Mouse (Mus musculus): ENCODE results near the gene 1700006A11Rik. TPM values are rescaled to one million over a fixed set of nuclear protein-coding genes. Genes with fewer than 3 reads are reported as not detected.

Gene 1700006A11Rik
- polyA plus RNA-seq (2012; rRNA removed) = not detected in 2 replicates

GRCm38 (mm10) chr3:124425940-124426339 lies at the start of gene 1700006A11Rik:
1700006A11Rik (minus strand) TSS chr3:124426040.

Other genes with a start within 250 kb of the 1700006A11Rik start
- 0.08 and 0.10 TPM in 2 replicates for gene Tram1l1, start 105.2 kb downstream of the 1700006A11Rik start, polyA plus RNA-seq (2012; rRNA removed)
- gene 1700003H04Rik, start 155.1 kb upstream of the 1700006A11Rik start, polyA plus RNA-seq (2012; rRNA removed) = not detected in 2 replicates

Measured in liver, embryonic 18 days (tissue).